Comparison of ENCODE assay signal across 13 mouse cellular contexts in genomic region chr11:102610260-102610659, GRCm38 (mm10). TPM values are rescaled to one million over a fixed set of nuclear protein-coding genes. Genes with fewer than 3 reads are reported as not detected.
DNase-seq lines count a peak whose midpoint lies in the region; ATAC-seq lines count a peak whose summit lies in the region.
"Had no signal": no experiment of that assay in that cellular context is flagged by ENCODE, and none has a peak within 500 bp of the region (broad histone marks: within the 10 kb centered on the region; RNA-seq: fewer than 3 reads in every experiment).

No protein-coding gene starts in this region.

- peak overlapping the region; percentile 83 for H3K27ac ChIP-seq in forebrain, embryonic 11.5 days (ENCODE audit: low read depth, low read length)
- H3K27ac ChIP-seq in forebrain, embryonic 16.5 days (ENCODE audit: low read length): no peak overlapping the region
- peak overlapping the region; percentile 26; the same call in 1 of the 2 replicates for H3K27ac ChIP-seq in kidney, embryonic 16.5 days (ENCODE audit: low read length)
- peak overlapping the region; percentile 100 for H3K27ac ChIP-seq in embryonic facial prominence, embryonic 12.5 days
- H3K27ac ChIP-seq in limb, embryonic 11.5 days (replicated peaks; ENCODE audit: low read depth, low read length): peak overlapping the region; percentile 89
- H3K27ac ChIP-seq: hindbrain, embryonic 15.5 days had no signal

- H3K27me3 ChIP-seq in forebrain, embryonic 11.5 days (ENCODE audit: control insufficient read depth, insufficient read depth, low read length): no peaks in the 10 kb centered on the region
- no peaks in the 10 kb centered on the region for H3K27me3 ChIP-seq in forebrain, embryonic 16.5 days (replicated peaks; ENCODE audit: control insufficient read depth, insufficient read depth, low read length)
- no peaks in the 10 kb centered on the region for H3K27me3 ChIP-seq in kidney, embryonic 16.5 days (ENCODE audit: insufficient read depth, low read length)
- no peaks in the 10 kb centered on the region for H3K27me3 ChIP-seq in embryonic facial prominence, embryonic 12.5 days
- 0 out of 2 replicates have a peak, but pooled peaks cover 4% of the 10 kb centered on the region for H3K27me3 ChIP-seq in limb, embryonic 11.5 days (ENCODE audit: control insufficient read depth, insufficient read depth, low read length)
- H3K27me3 ChIP-seq: hindbrain, embryonic 15.5 days had no signal

- H3K4me3 ChIP-seq in forebrain, embryonic 11.5 days (ENCODE audit: low read depth, low read length): no peak overlapping the region
- no peak overlapping the region for H3K4me3 ChIP-seq in forebrain, embryonic 16.5 days (replicated peaks; ENCODE audit: low read length)
- no peak overlapping the region for H3K4me3 ChIP-seq in kidney, embryonic 16.5 days (ENCODE audit: low read length)
- H3K4me3 ChIP-seq in embryonic facial prominence, embryonic 12.5 days: peak overlapping the region; percentile 96; the same call in 1 of the 2 replicates
- peak overlapping the region; percentile 10; the same call in 1 of the 2 replicates for H3K4me3 ChIP-seq in limb, embryonic 11.5 days (ENCODE audit: low read depth, low read length)
- H3K4me3 ChIP-seq: hindbrain, embryonic 15.5 days had no signal

- no peaks in the 10 kb centered on the region for H3K36me3 ChIP-seq in forebrain, embryonic 11.5 days (ENCODE audit: control insufficient read depth, insufficient read depth, low read length)
- no peaks in the 10 kb centered on the region for H3K36me3 ChIP-seq in forebrain, embryonic 16.5 days (ENCODE audit: control insufficient read depth, insufficient read depth)
- H3K36me3 ChIP-seq in kidney, embryonic 16.5 days (ENCODE audit: insufficient read depth, low read length): no peaks in the 10 kb centered on the region
- H3K36me3 ChIP-seq in embryonic facial prominence, embryonic 12.5 days: peaks cover 7% of the 10 kb centered on the region; the same call in 1 of the 2 replicates
- H3K36me3 ChIP-seq in limb, embryonic 11.5 days (ENCODE audit: control insufficient read depth, insufficient read depth, low read length): no peaks in the 10 kb centered on the region
- H3K36me3 ChIP-seq: hindbrain, embryonic 15.5 days had no signal

- H3K4me1 ChIP-seq in forebrain, embryonic 11.5 days (replicated peaks; ENCODE audit: control insufficient read depth, insufficient read depth, low read length): peaks cover 28% of the 10 kb centered on the region
- H3K4me1 ChIP-seq in forebrain, embryonic 16.5 days (replicated peaks; ENCODE audit: control insufficient read depth, insufficient read depth, low read length): peaks cover 36% of the 10 kb centered on the region
- peaks cover 47% of the 10 kb centered on the region for H3K4me1 ChIP-seq in kidney, embryonic 16.5 days (ENCODE audit: insufficient read depth, low read length)
- H3K4me1 ChIP-seq in embryonic facial prominence, embryonic 12.5 days: peaks cover 38% of the 10 kb centered on the region
- peaks cover 40% of the 10 kb centered on the region for H3K4me1 ChIP-seq in limb, embryonic 11.5 days (ENCODE audit: control insufficient read depth, insufficient read depth, low read length)

- H3K4me2 ChIP-seq in forebrain, embryonic 11.5 days (ENCODE audit: low read depth, low read length, severe bottlenecking): peak overlapping the region; percentile 70; the same call in 1 of the 2 replicates
- no peak overlapping the region for H3K4me2 ChIP-seq in forebrain, embryonic 16.5 days (ENCODE audit: low read length)
- no peak overlapping the region for H3K4me2 ChIP-seq in kidney, embryonic 16.5 days (replicated peaks; ENCODE audit: low read depth, low read length)
- peak overlapping the region; percentile 79 for H3K4me2 ChIP-seq in embryonic facial prominence, embryonic 12.5 days (replicated peaks)
- H3K4me2 ChIP-seq in limb, embryonic 11.5 days (ENCODE audit: low read depth, severe bottlenecking): peak overlapping the region; percentile 32
- H3K4me2 ChIP-seq: hindbrain, embryonic 15.5 days had no signal

- H3K9ac ChIP-seq in forebrain, embryonic 11.5 days (ENCODE audit: low read length): peak overlapping the region; percentile 32; the same call in 1 of the 2 replicates
- no peak overlapping the region for H3K9ac ChIP-seq in forebrain, embryonic 16.5 days (replicated peaks; ENCODE audit: low read depth, low read length)
- H3K9ac ChIP-seq in kidney, embryonic 16.5 days (replicated peaks; ENCODE audit: low read length): 0 out of 2 replicates have a peak overlapping the region, but pooled peaks have one; percentile 31
- H3K9ac ChIP-seq in embryonic facial prominence, embryonic 12.5 days: peak overlapping the region; percentile 100
- peak overlapping the region; percentile 55; the same call in 1 of the 2 replicates for H3K9ac ChIP-seq in limb, embryonic 11.5 days (ENCODE audit: low read length)
- H3K9ac ChIP-seq: hindbrain, embryonic 15.5 days had no signal

- ATAC-seq in forebrain, embryonic 11.5 days (replicated peaks; ENCODE audit: low FRiP score): 0 out of 2 replicates have a peak, but pooled peaks have one; percentile 29
- ATAC-seq in forebrain, embryonic 16.5 days: no peak
- ATAC-seq in kidney, embryonic 16.5 days (ENCODE audit: low FRiP score, low TSS enrichment): 0 out of 2 replicates have a peak, but pooled peaks have one; percentile 23
- no peak for ATAC-seq in embryonic facial prominence, embryonic 12.5 days (ENCODE audit: insufficient number of reproducible peaks, insufficient read depth, low FRiP score, low TSS enrichment)
- 0 out of 2 replicates have a peak, but pooled peaks have one; percentile 24 for ATAC-seq in limb, embryonic 11.5 days (ENCODE audit: insufficient number of reproducible peaks, low FRiP score, low TSS enrichment, low read depth)

- no peak for DNase-seq in forebrain, embryonic 11.5 days (ENCODE audit: low spot score)
- DNase-seq in kidney, adult 18-20 months: no peak
- DNase-seq in limb, embryonic 11.5 days (ENCODE audit: low spot score): peak; percentile 40
- DNase-seq in urinary bladder, postnatal 36 days (ENCODE audit: low spot score in 2 of 2): no peak
- DNase-seq in layer of hippocampus, postnatal 10 days (ENCODE audit: low spot score in 2 of 2): no peak
- DNase-seq: B cell, adult 2 months had no signal

- H3K9me3 ChIP-seq in forebrain, embryonic 11.5 days (ENCODE audit: control insufficient read depth, low read length): no peaks in the 10 kb centered on the region
- no peaks in the 10 kb centered on the region for H3K9me3 ChIP-seq in forebrain, embryonic 16.5 days (ENCODE audit: control insufficient read depth, low read length)
- H3K9me3 ChIP-seq in kidney, embryonic 16.5 days (ENCODE audit: low read length): no peaks in the 10 kb centered on the region
- no peaks in the 10 kb centered on the region for H3K9me3 ChIP-seq in embryonic facial prominence, embryonic 12.5 days
- no peaks in the 10 kb centered on the region for H3K9me3 ChIP-seq in limb, embryonic 11.5 days (ENCODE audit: control insufficient read depth, low read length)
- H3K9me3 ChIP-seq: hindbrain, embryonic 15.5 days had no signal

- WGBS in forebrain, embryonic 11.5 days: 14% methylated on average over 4 of the region's 4 CpGs
- WGBS in forebrain, embryonic 16.5 days: 13% methylated on average over 4 of the region's 4 CpGs
- whole genome bisulfite sequencing in kidney, embryonic 16.5 days: 16% methylated on average over 4 of the region's 4 CpGs
- 9% methylated on average over 4 of the region's 4 CpGs for WGBS in embryonic facial prominence, embryonic 12.5 days
- 19% methylated on average over 4 of the region's 4 CpGs for WGBS in limb, embryonic 11.5 days

RNA-seq across cellular contexts. Expression of gene Fzd2, which starts 6.1 kb away (rescaled TPM):
- polyA plus RNA-seq in forebrain, embryonic 11.5 days (2014; fragmentation: Nextera tagmentation; extraction: Ambion mirVana): 45.2 and 46.3 TPM in 2 replicates
- 12.0 and 13.5 TPM in 2 replicates for polyA plus RNA-seq in forebrain, embryonic 16.5 days (2015; fragmentation: Nextera tagmentation; extraction: Ambion mirVana)
- polyA plus RNA-seq in kidney, embryonic 16.5 days (2015; fragmentation: Nextera tagmentation; extraction: Ambion mirVana): 27.2 and 27.5 TPM in 2 replicates
- 93.6 and 97.8 TPM in 2 replicates for polyA plus RNA-seq in embryonic facial prominence, embryonic 12.5 days (2016; fragmentation: Nextera tagmentation; extraction: Ambion mirVana)
- polyA plus RNA-seq in limb, embryonic 11.5 days (2014; fragmentation: Nextera tagmentation; extraction: Ambion mirVana): 57.2 and 57.4 TPM in 2 replicates
- 10 to 100 TPM in 1 of 2 experiments, 1 to 10 TPM in 1; 9.3 to 10.2 TPM for total RNA-seq in layer of hippocampus, postnatal 10 days (2021)

RNA-seq across cellular contexts. Expression of gene Gm11627, which starts 31.0 kb away (rescaled TPM):
- 12.7 and 13.8 TPM in 2 replicates for polyA plus RNA-seq in forebrain, embryonic 11.5 days (2014; fragmentation: Nextera tagmentation; extraction: Ambion mirVana)
- polyA plus RNA-seq in forebrain, embryonic 16.5 days (2015; fragmentation: Nextera tagmentation; extraction: Ambion mirVana): 6.4 and 8.3 TPM in 2 replicates
- 7.9 and 10.8 TPM in 2 replicates for polyA plus RNA-seq in kidney, embryonic 16.5 days (2015; fragmentation: Nextera tagmentation; extraction: Ambion mirVana)
- 11.8 and 12.3 TPM in 2 replicates for polyA plus RNA-seq in embryonic facial prominence, embryonic 12.5 days (2016; fragmentation: Nextera tagmentation; extraction: Ambion mirVana)
- polyA plus RNA-seq in limb, embryonic 11.5 days (2014; fragmentation: Nextera tagmentation; extraction: Ambion mirVana): 3.9 and 4.2 TPM in 2 replicates
- total RNA-seq in layer of hippocampus, postnatal 10 days (2021): 1 to 10 TPM; 6.0 to 7.1 TPM
- total RNA-seq: adrenal gland, adult 18-20 months had no signal

RNA-seq across cellular contexts. Expression of gene Meioc, which starts 53.3 kb away (rescaled TPM):
- polyA plus RNA-seq in forebrain, embryonic 11.5 days (2014; fragmentation: Nextera tagmentation; extraction: Ambion mirVana): 0.15 and 0.24 TPM in 2 replicates
- 0.09 TPM in 1 of 2 replicates, not detected in the other for polyA plus RNA-seq in forebrain, embryonic 16.5 days (2015; fragmentation: Nextera tagmentation; extraction: Ambion mirVana)
- 0.28 and 0.34 TPM in 2 replicates for polyA plus RNA-seq in kidney, embryonic 16.5 days (2015; fragmentation: Nextera tagmentation; extraction: Ambion mirVana)
- polyA plus RNA-seq in embryonic facial prominence, embryonic 12.5 days (2016; fragmentation: Nextera tagmentation; extraction: Ambion mirVana): 0.65 and 1.3 TPM in 2 replicates
- 0.35 and 1.2 TPM in 2 replicates for polyA plus RNA-seq in limb, embryonic 11.5 days (2014; fragmentation: Nextera tagmentation; extraction: Ambion mirVana)
- not detected for total RNA-seq in layer of hippocampus, postnatal 10 days (2021)
- total RNA-seq: adrenal gland, adult 18-20 months; gastrocnemius, adult 18-20 months had no signal
- polyA plus RNA-seq: cortical plate, adult 2 months had no signal

RNA-seq across cellular contexts. Expression of gene Gpatch8, which starts 54.1 kb away (rescaled TPM):
- 52.4 and 54.5 TPM in 2 replicates for polyA plus RNA-seq in forebrain, embryonic 11.5 days (2014; fragmentation: Nextera tagmentation; extraction: Ambion mirVana)
- polyA plus RNA-seq in forebrain, embryonic 16.5 days (2015; fragmentation: Nextera tagmentation; extraction: Ambion mirVana): 66.6 and 88.1 TPM in 2 replicates
- polyA plus RNA-seq in kidney, embryonic 16.5 days (2015; fragmentation: Nextera tagmentation; extraction: Ambion mirVana): 47.5 and 63.8 TPM in 2 replicates
- 68.7 and 69.1 TPM in 2 replicates for polyA plus RNA-seq in embryonic facial prominence, embryonic 12.5 days (2016; fragmentation: Nextera tagmentation; extraction: Ambion mirVana)
- polyA plus RNA-seq in limb, embryonic 11.5 days (2014; fragmentation: Nextera tagmentation; extraction: Ambion mirVana): 52.9 and 55.0 TPM in 2 replicates
- total RNA-seq in layer of hippocampus, postnatal 10 days (2021): 10 to 100 TPM; 47.0 to 51.1 TPM

Comparison
In these comparisons a context has a peak if more than half of its experiments do, and no peak if none do; other contexts are left out.
1. ATAC-seq: peak in forebrain, embryonic 11.5 days (single experiment), kidney, embryonic 16.5 days (single experiment) and limb, embryonic 11.5 days (single experiment); none in forebrain, embryonic 16.5 days (single experiment) and embryonic facial prominence, embryonic 12.5 days (single experiment).
2. H3K4me2 ChIP-seq: peak in forebrain, embryonic 11.5 days (single experiment), embryonic facial prominence, embryonic 12.5 days (single experiment) and limb, embryonic 11.5 days (single experiment); none in forebrain, embryonic 16.5 days (single experiment) and kidney, embryonic 16.5 days (single experiment).
3. H3K4me3 ChIP-seq: peak in embryonic facial prominence, embryonic 12.5 days (single experiment) and limb, embryonic 11.5 days (single experiment); none in forebrain, embryonic 11.5 days (single experiment), forebrain, embryonic 16.5 days (single experiment) and kidney, embryonic 16.5 days (single experiment).